Mouse (Mus musculus) heart, embryonic 11.5 days (tissue): ENCODE results near the gene Timp3. TPM values are rescaled to one million over a fixed set of nuclear protein-coding genes. Genes with fewer than 3 reads are reported as not detected.
"Not testable (repeated sequence)": the region's sequence is repeated elsewhere in the genome, so short reads cannot be mapped to it uniquely, and the experiment has no call there.

Source experiments
- ATAC-seq: fragments of 200-750 bp; cut with Nextera tagmentation; replicated peaks from 2 replicates; pipeline ENCODE4 v1.8.0; 2017; ENCODE audit warnings: moderate library complexity; ENCODE audit not compliant: insufficient number of reproducible peaks, low FRiP score, low TSS enrichment
- H3K27ac ChIP-seq: fragments of 300-500 bp; sonication (generic); 2 replicates; pipeline ENCODE4 v1.5.1; 2014; ENCODE audit warnings: mild to moderate bottlenecking, low read depth, low read length
- H3K27me3 ChIP-seq: fragments of 300-500 bp; sonication (generic); 2 replicates; pipeline ENCODE4 v1.6.1; 2014; ENCODE audit warnings: mild to moderate bottlenecking, low read length, mixed read lengths; ENCODE audit not compliant: control insufficient read depth, insufficient read depth
- H3K36me3 ChIP-seq: fragments of 300-500 bp; sonication (generic); 2 replicates; pipeline ENCODE4 v1.6.1; 2014; ENCODE audit warnings: mild to moderate bottlenecking, low read length, moderate library complexity, mixed read lengths; ENCODE audit not compliant: control insufficient read depth, insufficient read depth
- H3K4me1 ChIP-seq: fragments of 300-500 bp; sonication (generic); 2 replicates; pipeline ENCODE4 v1.6.1; 2014; ENCODE audit warnings: low read length; ENCODE audit not compliant: control insufficient read depth, insufficient read depth
- H3K4me2 ChIP-seq: fragments of 300-500 bp; sonication (generic); 2 replicates; pipeline ENCODE4 v1.6.1; 2014; ENCODE audit warnings: mild to moderate bottlenecking, moderate library complexity
- H3K4me3 ChIP-seq: fragments of 300-500 bp; sonication (generic); 2 replicates; pipeline ENCODE4 v1.5.1; 2014; ENCODE audit warnings: low read depth, low read length
- H3K9ac ChIP-seq: fragments of 300-500 bp; sonication (generic); 2 replicates; pipeline ENCODE4 v1.6.1; 2014; ENCODE audit warnings: mild to moderate bottlenecking, low read depth, low read length, moderate library complexity
- H3K9me3 ChIP-seq: fragments of 300-500 bp; sonication (generic); replicated peaks from 2 replicates; pipeline ENCODE4 v1.6.1; 2016; ENCODE audit warnings: low read length; ENCODE audit not compliant: control insufficient read depth
- WGBS: fragments of 180-500 bp; shearing (Covaris S2); extraction: QIAGEN DNeasy Blood & Tissue Kit; methylation state at CpG from one replicate; pipeline ENCODE4 v1.1.7; 2014; ENCODE audit not compliant: insufficient replicate concordance; 5-methylcytosine and 5-hydroxymethylcytosine counted together
- polyA plus RNA-seq: library from polyadenylated mRNA; unstranded; fragments of >200 nt; fragmentation: Nextera tagmentation; extraction: Ambion mirVana; gene quantifications from 2 replicates; pipeline ENCODE4 v1.2.1, GENCODE M21; 2014

Gene Timp3
- polyA plus RNA-seq, 1 experiment from 2014 or later = 56.6 TPM

DNA sequence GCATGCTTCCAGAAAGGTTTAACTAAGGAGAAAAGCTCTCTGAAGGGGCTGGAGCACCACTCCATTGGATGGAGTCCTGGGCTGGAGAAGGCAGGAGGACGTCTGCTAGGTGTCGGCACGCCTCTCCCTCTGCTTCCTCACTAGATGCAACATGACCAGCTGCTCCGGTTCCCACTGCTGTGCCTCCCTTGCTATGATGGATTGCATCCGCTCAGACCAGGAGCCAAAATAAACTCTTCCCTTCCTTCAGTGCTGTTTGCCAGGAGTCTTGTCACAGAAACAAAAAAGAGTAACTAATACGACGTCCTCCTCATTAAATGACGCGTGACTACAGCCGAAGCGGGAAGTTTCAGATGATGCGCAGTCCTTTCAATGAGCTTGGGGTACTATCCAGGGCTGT lies 68.6 kb downstream of the Timp3 start:
- WGBS = 69% methylated on average over 12 of the region's 12 CpGs
- peaks cover 28% of the 10 kb centered on the region for H3K4me1 ChIP-seq

GRCm38 (mm10) chr10:86369346-86369745 lies 69.2 kb downstream of the Timp3 start:
- Histone ChIP-seq H3K4me3 (no peak overlapping the region), H3K4me2 (0 out of 2 replicates have a peak overlapping the region, but pooled peaks have one; percentile 9), H3K9me3 (no peaks in the 10 kb centered on the region), H3K9ac (no peak overlapping the region), H3K36me3 (no peaks in the 10 kb centered on the region), H3K27me3 (no peaks in the 10 kb centered on the region), H3K27ac (no peak overlapping the region), H3K4me1 (peaks cover 25% of the 10 kb centered on the region)
- 42% methylated on average over 4 of the region's 4 CpGs for WGBS
- no peak for ATAC-seq

More for the DNA sequence above, 68.6 kb downstream of the Timp3 start:
- Histone ChIP-seq H3K4me3 (no peak overlapping the region), H3K9me3 (no peaks in the 10 kb centered on the region), H3K9ac (no peak overlapping the region), H3K4me2 (no peak overlapping the region), H3K27ac (no peak overlapping the region), H3K27me3 (no peaks in the 10 kb centered on the region), H3K36me3 (no peaks in the 10 kb centered on the region)
- ATAC-seq = no peak

- ATAC-seq = no peak; the same call in 1 of the 2 replicates
- Histone ChIP-seq H3K9ac (no peak overlapping the region), H3K9me3 (no peaks in the 10 kb centered on the region), H3K36me3 (no peaks in the 10 kb centered on the region), H3K27me3 (no peaks in the 10 kb centered on the region), H3K27ac (no peak overlapping the region; the same call in 1 of the 2 replicates), H3K4me3 (no peak overlapping the region), H3K4me1 (peaks cover 11% of the 10 kb centered on the region; the same call in 1 of the 2 replicates), H3K4me2 (no peak overlapping the region)
These were observed 71.4 kb downstream of the Timp3 start for GRCm38 (mm10) chr10:86371561-86371960.

DNA sequence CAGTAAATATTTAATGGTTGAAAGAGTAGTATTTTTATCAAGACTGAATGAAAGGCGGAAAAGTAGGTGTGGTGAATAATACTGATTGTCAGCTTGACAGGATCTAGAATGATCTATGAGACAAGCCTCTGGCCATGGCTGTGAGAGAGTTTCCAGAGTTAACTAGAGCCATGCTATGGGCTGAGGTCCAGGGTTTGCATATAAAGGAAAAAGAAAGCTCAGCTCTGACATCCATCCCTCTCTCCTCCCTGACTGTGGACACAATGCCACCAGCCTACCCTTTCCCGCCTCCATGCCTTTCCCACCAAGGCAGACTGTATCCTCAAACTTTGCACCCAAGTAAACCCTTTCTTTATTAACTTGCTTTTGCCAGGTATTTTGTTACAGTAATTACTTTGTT lies 73.9 kb downstream of the Timp3 start:
- Histone ChIP-seq H3K9ac (no peak overlapping the region), H3K36me3 (no peaks in the 10 kb centered on the region), H3K9me3 (no peaks in the 10 kb centered on the region), H3K27ac (no peak overlapping the region), H3K4me3 (no peak overlapping the region), H3K4me1 (peaks cover 11% of the 10 kb centered on the region; the same call in 1 of the 2 replicates), H3K4me2 (no peak overlapping the region), H3K27me3 (no peaks in the 10 kb centered on the region)
- ATAC-seq = no peak
- 85% methylated on average over 2 of the region's 2 CpGs for WGBS

DNA sequence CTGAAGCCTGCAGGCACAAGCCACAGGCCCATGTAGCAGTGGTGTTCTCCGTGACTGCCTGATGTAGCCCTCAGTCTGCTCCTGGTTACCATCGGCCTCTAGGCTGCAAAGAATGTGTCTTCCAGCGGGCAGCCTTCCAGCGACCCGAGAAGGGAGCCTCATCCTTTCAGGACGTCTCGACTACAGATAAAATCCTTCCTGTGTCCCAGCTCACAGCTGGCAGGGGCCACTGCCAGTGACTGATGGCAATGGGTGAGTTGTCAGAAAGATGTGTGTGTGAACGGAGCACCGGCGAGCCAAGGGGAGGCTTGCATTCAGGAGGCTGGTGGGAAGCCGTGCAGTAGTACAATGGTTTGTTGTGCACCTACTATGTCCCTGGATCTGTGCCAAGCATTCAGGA lies 75.7 kb downstream of the Timp3 start:
- Histone ChIP-seq H3K4me3 (no peak overlapping the region), H3K9me3 (no peaks in the 10 kb centered on the region), H3K4me1 (peaks cover 7% of the 10 kb centered on the region), H3K4me2 (no peak overlapping the region), H3K27me3 (no peaks in the 10 kb centered on the region), H3K9ac (no peak overlapping the region), H3K36me3 (no peaks in the 10 kb centered on the region), H3K27ac (no peak overlapping the region)
- 50% methylated on average over 11 of the region's 11 CpGs for WGBS
- ATAC-seq = no peak

GRCm38 (mm10) chr10:86376392-86377185 lies 76.4 kb downstream of the Timp3 start:
- Histone ChIP-seq H3K4me2 (no peak overlapping the region), H3K36me3 (no peaks in the 10 kb centered on the region), H3K9me3 (no peaks in the 10 kb centered on the region), H3K27ac (no peak overlapping the region), H3K4me3 (no peak overlapping the region), H3K4me1 (peaks cover 10% of the 10 kb centered on the region), H3K27me3 (no peaks in the 10 kb centered on the region), H3K9ac (no peak overlapping the region)
- 77% methylated on average over 8 of the region's 8 CpGs for WGBS
- 0 out of 2 replicates have a peak, but pooled peaks have one; percentile 52 for ATAC-seq

DNA sequence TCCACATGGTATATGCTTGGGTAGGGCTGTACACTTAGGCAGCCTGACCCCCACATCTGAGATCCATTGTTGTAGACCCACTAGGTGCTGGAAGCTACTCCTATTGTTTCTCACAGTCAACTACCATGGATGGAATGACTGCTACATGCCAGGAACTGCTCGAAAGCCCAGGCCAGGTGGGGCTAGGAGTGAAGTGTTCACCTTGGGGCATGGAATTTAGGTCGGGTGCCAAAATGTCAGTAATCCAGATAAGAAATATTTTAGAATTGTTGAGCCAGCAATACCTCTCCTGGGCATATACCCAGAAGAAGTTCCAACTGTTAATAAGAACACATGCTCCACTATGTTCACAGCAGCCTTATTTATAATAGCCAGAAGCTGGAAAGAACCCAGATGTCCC lies 78.6 kb downstream of the Timp3 start:
- not testable (repeated sequence) for H3K27me3 ChIP-seq, H3K4me3 ChIP-seq, H3K27ac ChIP-seq, H3K9ac ChIP-seq, ATAC-seq, H3K4me2 ChIP-seq, H3K36me3 ChIP-seq, H3K9me3 ChIP-seq
- 67% methylated on average over 2 of the region's 2 CpGs for WGBS
- peaks cover 11% of the 10 kb centered on the region for H3K4me1 ChIP-seq

- 28% methylated on average over 2 of the region's 2 CpGs for WGBS
- Histone ChIP-seq H3K9me3 (no peaks in the 10 kb centered on the region), H3K9ac (no peak overlapping the region)
These were observed 80.5 kb downstream of the Timp3 start for GRCm38 (mm10) chr10:86380626-86381025.

More at GRCm38 (mm10) chr10:86380626-86381025, 80.5 kb downstream of the Timp3 start:
- ATAC-seq = no peak
- H3K27me3 ChIP-seq = no peaks in the 10 kb centered on the region
- H3K4me2 ChIP-seq = no peak overlapping the region
- no peaks in the 10 kb centered on the region for H3K36me3 ChIP-seq
- H3K4me3 ChIP-seq = no peak overlapping the region
- H3K4me1 ChIP-seq = peaks cover 11% of the 10 kb centered on the region
- H3K27ac ChIP-seq = no peak overlapping the region
